Mouse (Mus musculus): Measurements from ENCODE around the gene Aup1.

- TF ChIP-seq POLR2A (IDR thresholded peaks at IDR 0.05; ENCODE audit: insufficient read depth, low read length) = no peak
- TF ChIP-seq CTCF (IDR thresholded peaks at IDR 0.05; ENCODE audit: low read depth, low read length) = no peak
- no peak for TF ChIP-seq EP300 (IDR thresholded peaks at IDR 0.05; ENCODE audit: insufficient read depth, low read depth, low read length)
Observed at GRCm38 (mm10) chr6:83031921-83032590, 22.3 kb upstream of the Aup1 start.
